8 mouse cellular contexts compared by ENCODE assay signal in the genomic region with DNA sequence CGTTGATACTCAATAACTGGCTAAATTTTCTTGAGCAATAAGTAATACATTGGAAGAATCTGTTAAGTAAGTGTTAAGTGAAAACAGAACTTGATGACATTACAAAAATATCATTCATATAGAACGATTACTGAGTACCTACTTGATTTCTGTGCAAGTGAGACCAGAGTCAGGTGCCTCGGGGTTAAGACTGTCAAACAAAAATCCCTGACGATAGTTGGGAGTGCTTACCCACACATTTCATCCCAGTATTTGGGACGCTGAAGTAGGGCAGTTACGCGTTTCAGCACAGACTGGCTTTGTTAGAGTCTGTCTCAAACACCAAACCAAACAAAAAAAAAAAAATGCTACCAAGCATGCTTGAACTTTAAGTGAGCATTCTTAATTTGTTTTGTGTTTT. TPM values are rescaled to one million over a fixed set of nuclear protein-coding genes. Genes with fewer than 3 reads are reported as not detected.
DNase-seq lines count a peak whose midpoint lies in the region; ATAC-seq and TF ChIP-seq lines count a peak whose summit lies in the region.

No protein-coding gene starts in this region.

- peak overlapping the region; percentile 46 for H3K4me2 ChIP-seq in heart, embryonic 11.5 days
- peak overlapping the region; percentile 17; the same call in 1 of the 2 replicates for H3K4me2 ChIP-seq in hindbrain, embryonic 11.5 days (replicated peaks; ENCODE audit: low read depth, low read length)

- TF ChIP-seq RAD21 in MEL (IDR thresholded peaks at IDR 0.05; ENCODE audit: low read depth, low read length) = no peak

- no peak for DNase-seq in heart, adult 18-20 months
- DNase-seq in MEL (ENCODE audit: low read depth, low spot score) = peak; percentile 27
- peak; percentile 23 for DNase-seq in hindbrain, embryonic 11.5 days (ENCODE audit: low spot score)
- DNase-seq in midbrain, embryonic 10.5 days (ENCODE audit: low spot score) = no peak
- no peak for DNase-seq in left cerebral cortex, postnatal 14 days (ENCODE audit: low spot score in 2 of 2)
- no peak for DNase-seq in yolk sac, embryonic 10.5 days (ENCODE audit: low spot score)

- TF ChIP-seq POLR2A in MEL (IDR thresholded peaks at IDR 0.05; ENCODE audit: control insufficient read depth in 1 of 2, insufficient read depth in 1 of 2, low read depth in 1 of 2, low read length in 2 of 2, poor library complexity in 1 of 2) = no peak

- H3K79me2 ChIP-seq in MEL (ENCODE audit: control insufficient read depth, insufficient read depth, low read length, poor library complexity) = peaks cover 17% of the 10 kb centered on the region

- H3K27me3 ChIP-seq in heart, embryonic 11.5 days (ENCODE audit: control insufficient read depth, insufficient read depth, low read length) = no peaks in the 10 kb centered on the region
- H3K27me3 ChIP-seq in MEL (ENCODE audit: control insufficient read depth in 1 of 2, insufficient read depth in 2 of 2, low read length in 2 of 2) = no peaks in the 10 kb centered on the region
- no peaks in the 10 kb centered on the region for H3K27me3 ChIP-seq in hindbrain, embryonic 11.5 days (ENCODE audit: control insufficient read depth, insufficient read depth, low read length)
- H3K27me3 ChIP-seq in midbrain, embryonic 10.5 days (ENCODE audit: low read depth, poor library complexity, severe bottlenecking) = no peaks in the 10 kb centered on the region

- no peak for TF ChIP-seq CTCF in MEL (IDR thresholded peaks at IDR 0.05 in 2 of 3, conservative IDR thresholded peaks at IDR 0.05 in 1 of 3; ENCODE audit: control insufficient read depth in 1 of 3, insufficient read depth in 1 of 3, low read depth in 2 of 3, low read length in 3 of 3, poor library complexity in 1 of 3, severe bottlenecking in 1 of 3)

- H3K27ac ChIP-seq in heart, embryonic 11.5 days (ENCODE audit: low read depth, low read length) = no peak overlapping the region
- H3K27ac ChIP-seq in MEL (ENCODE audit: control insufficient read depth, low read depth, low read length) = peak overlapping the region; percentile 9
- H3K27ac ChIP-seq in hindbrain, embryonic 11.5 days (ENCODE audit: low read depth, low read length) = no peak overlapping the region
- H3K27ac ChIP-seq in midbrain, embryonic 10.5 days (replicated peaks) = peak overlapping the region; percentile 95

- peak overlapping the region; percentile 12 for H3K4me3 ChIP-seq in heart, embryonic 11.5 days (ENCODE audit: low read depth, low read length)
- H3K4me3 ChIP-seq in MEL (ENCODE audit: control insufficient read depth in 1 of 2, insufficient read depth in 1 of 2, low read depth in 2 of 2, low read length in 2 of 2) = peak overlapping the region; percentile 38 to 85
- no peak overlapping the region for H3K4me3 ChIP-seq in hindbrain, embryonic 11.5 days (ENCODE audit: low read depth, low read length)
- peak overlapping the region; percentile 66 for H3K4me3 ChIP-seq in midbrain, embryonic 10.5 days

- TF ChIP-seq EP300 in MEL (IDR thresholded peaks at IDR 0.05; ENCODE audit: low read depth in 1 of 2, low read length in 2 of 2) = no peak

- intact Hi-C loops in left cerebral cortex, postnatal 14 days (cut with DNase I) = no loop called here

- ATAC-seq in heart, embryonic 11.5 days (replicated peaks; ENCODE audit: insufficient number of reproducible peaks, low FRiP score, low TSS enrichment) = peak; percentile 23; the same call in 1 of the 2 replicates
- ATAC-seq in hindbrain, embryonic 11.5 days (ENCODE audit: low FRiP score) = peak; percentile 46
- no peak for ATAC-seq in activated CD4-positive, CD25-positive, alpha-beta regulatory T cell, adult 4 months

- 27% methylated on average over 7 of the region's 7 CpGs for WGBS in heart, embryonic 11.5 days (ENCODE audit: insufficient replicate concordance)
- WGBS in hindbrain, embryonic 11.5 days = 19% methylated on average over 7 of the region's 7 CpGs
- WGBS in midbrain, embryonic 10.5 days = 28% methylated on average over 7 of the region's 7 CpGs

- H3K4me1 ChIP-seq in heart, embryonic 11.5 days (ENCODE audit: control insufficient read depth, insufficient read depth, low read length) = no peaks in the 10 kb centered on the region
- H3K4me1 ChIP-seq in MEL (ENCODE audit: control insufficient read depth in 1 of 2, insufficient read depth in 2 of 2, low read length in 2 of 2) = no peaks in the 10 kb centered on the region
- no peaks in the 10 kb centered on the region for H3K4me1 ChIP-seq in hindbrain, embryonic 11.5 days (replicated peaks; ENCODE audit: control insufficient read depth, insufficient read depth, low read length)
- no peaks in the 10 kb centered on the region for H3K4me1 ChIP-seq in midbrain, embryonic 10.5 days

- H3K9me3 ChIP-seq in heart, embryonic 11.5 days (replicated peaks; ENCODE audit: control insufficient read depth, low read length) = no peaks in the 10 kb centered on the region
- no peaks in the 10 kb centered on the region for H3K9me3 ChIP-seq in MEL (replicated peaks; ENCODE audit: insufficient read depth, low read length)
- H3K9me3 ChIP-seq in hindbrain, embryonic 11.5 days (ENCODE audit: control insufficient read depth, low read length) = no peaks in the 10 kb centered on the region
- H3K9me3 ChIP-seq in midbrain, embryonic 10.5 days (replicated peaks) = 0 out of 2 replicates have a peak, but pooled peaks cover 4% of the 10 kb centered on the region

- no peaks in the 10 kb centered on the region; the same call in 1 of the 2 replicates for H3K36me3 ChIP-seq in heart, embryonic 11.5 days (ENCODE audit: control insufficient read depth, insufficient read depth, low read length)
- H3K36me3 ChIP-seq in MEL (ENCODE audit: control insufficient read depth in 1 of 2, insufficient read depth in 2 of 2, low read length in 2 of 2) = peaks cover 9 to 11% of the 10 kb centered on the region in 2 experiments
- H3K36me3 ChIP-seq in hindbrain, embryonic 11.5 days (ENCODE audit: control insufficient read depth, insufficient read depth, low read length) = peaks cover 2% of the 10 kb centered on the region; the same call in 1 of the 2 replicates
- peaks cover 24% of the 10 kb centered on the region for H3K36me3 ChIP-seq in midbrain, embryonic 10.5 days

- H3K9ac ChIP-seq in heart, embryonic 11.5 days (ENCODE audit: low read depth, low read length) = peak overlapping the region; percentile 34; the same call in 1 of the 2 replicates
- H3K9ac ChIP-seq in MEL (ENCODE audit: control insufficient read depth, low read depth, low read length, poor library complexity, severe bottlenecking) = peak overlapping the region; percentile 55
- no peak overlapping the region for H3K9ac ChIP-seq in hindbrain, embryonic 11.5 days (ENCODE audit: low read depth, low read length)

TF ChIP-seq in MEL, 35 proteins besides CTCF, POLR2A, EP300 and RAD21 (continues in another document):
- TF ChIP-seq MAX (IDR thresholded peaks at IDR 0.05; ENCODE audit: low read length) (no peak), NRF1 (IDR thresholded peaks at IDR 0.05; ENCODE audit: insufficient read depth, low read depth, low read length, poor library complexity, severe bottlenecking) (no peak), NELFE (IDR thresholded peaks at IDR 0.05; ENCODE audit: low read depth, low read length) (no peak), POLR2AphosphoS2 (IDR thresholded peaks at IDR 0.05; ENCODE audit: low read length) (no peak), JUND (IDR thresholded peaks at IDR 0.05; ENCODE audit: low read depth, low read length) (no peak), GABPA (IDR thresholded peaks at IDR 0.05; ENCODE audit: low read depth, low read length) (no peak), USF1 (IDR thresholded peaks at IDR 0.05; ENCODE audit: low read depth, low read length) (no peak), BHLHE40 (IDR thresholded peaks at IDR 0.05; ENCODE audit: borderline replicate concordance, low read depth, low read length) (no peak), ZMIZ1 (IDR thresholded peaks at IDR 0.05; ENCODE audit: low read depth, low read length) (no peak), TBP (IDR thresholded peaks at IDR 0.05; ENCODE audit: low read depth, low read length) (no peak), ZKSCAN1 (IDR thresholded peaks at IDR 0.05; ENCODE audit: low read depth, low read length) (no peak)

RNA-seq across cellular contexts. Expression of a gene that starts 0.6 kb away (rescaled TPM):
- 94.5 and 96.2 TPM in 2 replicates for polyA plus RNA-seq in heart, embryonic 11.5 days (2014; fragmentation: Nextera tagmentation; extraction: Ambion mirVana)
- 10 to 100 TPM; 20.7 to 22.2 TPM for total RNA-seq in heart, adult 18-20 months (2021)
- total RNA-seq in MEL (2012; rRNA removed) = 35.6 and 47.0 TPM in 2 replicates
- 10 to 100 TPM; 53.1 to 61.1 TPM for polyA plus RNA-seq in MEL (2012; ENCODE audit: insufficient read depth in 1 of 2, insufficient read length in 2 of 2, low read depth in 1 of 2, low replicate concordance in 2 of 2, missing spikeins in 1 of 2)
- polyA plus RNA-seq in hindbrain, embryonic 11.5 days (2014; fragmentation: Nextera tagmentation; extraction: Ambion mirVana) = 279 and 294 TPM in 2 replicates
- polyA plus RNA-seq in midbrain, embryonic 10.5 days (2016; fragmentation: Nextera tagmentation; extraction: Ambion mirVana) = 196 and 230 TPM in 2 replicates
- 10 to 100 TPM; 42.9 to 46.7 TPM for total RNA-seq in left cerebral cortex, postnatal 14 days (2021)
- 10 to 100 TPM; 71.9 to 72.2 TPM for polyA plus RNA-seq in activated CD4-positive, CD25-positive, alpha-beta regulatory T cell, adult 4 months (2017; shearing (Covaris generic))

RNA-seq across cellular contexts. Expression of a gene that starts 15.5 kb away (rescaled TPM):
- not detected in 2 replicates for polyA plus RNA-seq in heart, embryonic 11.5 days (2014; fragmentation: Nextera tagmentation; extraction: Ambion mirVana)
- not detected for total RNA-seq in heart, adult 18-20 months (2021)
- total RNA-seq in MEL (2012; rRNA removed) = not detected in 2 replicates
- not detected for polyA plus RNA-seq in MEL (2012; ENCODE audit: insufficient read depth in 1 of 2, insufficient read length in 2 of 2, low read depth in 1 of 2, low replicate concordance in 2 of 2, missing spikeins in 1 of 2)
- not detected in 2 replicates for polyA plus RNA-seq in hindbrain, embryonic 11.5 days (2014; fragmentation: Nextera tagmentation; extraction: Ambion mirVana)
- not detected in 2 replicates for polyA plus RNA-seq in midbrain, embryonic 10.5 days (2016; fragmentation: Nextera tagmentation; extraction: Ambion mirVana)
- total RNA-seq in left cerebral cortex, postnatal 14 days (2021) = not detected
- polyA plus RNA-seq in activated CD4-positive, CD25-positive, alpha-beta regulatory T cell, adult 4 months (2017; shearing (Covaris generic)) = not detected

RNA-seq across cellular contexts. Expression of a gene that starts 54.9 kb away (rescaled TPM):
- polyA plus RNA-seq in heart, embryonic 11.5 days (2014; fragmentation: Nextera tagmentation; extraction: Ambion mirVana) = 26.5 and 31.9 TPM in 2 replicates
- total RNA-seq in heart, adult 18-20 months (2021) = 10 to 100 TPM; 52.4 to 63.8 TPM
- total RNA-seq in MEL (2012; rRNA removed) = 1.1 and 1.9 TPM in 2 replicates
- 1 to 10 TPM in 1 of 2 experiments, not detected in 1; 3.3 TPM for polyA plus RNA-seq in MEL (2012; ENCODE audit: insufficient read depth in 1 of 2, insufficient read length in 2 of 2, low read depth in 1 of 2, low replicate concordance in 2 of 2, missing spikeins in 1 of 2)
- polyA plus RNA-seq in hindbrain, embryonic 11.5 days (2014; fragmentation: Nextera tagmentation; extraction: Ambion mirVana) = 13.3 and 14.5 TPM in 2 replicates
- polyA plus RNA-seq in midbrain, embryonic 10.5 days (2016; fragmentation: Nextera tagmentation; extraction: Ambion mirVana) = 3.9 and 7.3 TPM in 2 replicates
- 10 to 100 TPM in 1 of 2 experiments, 1 to 10 TPM in 1; 10.0 to 12.9 TPM for total RNA-seq in left cerebral cortex, postnatal 14 days (2021)
- polyA plus RNA-seq in activated CD4-positive, CD25-positive, alpha-beta regulatory T cell, adult 4 months (2017; shearing (Covaris generic)) = 10 to 100 TPM; 76.3 to 82.5 TPM

Comparison
In these comparisons a context has a peak if more than half of its experiments do, and no peak if none do; other contexts are left out.
1. H3K27ac ChIP-seq: peak in MEL (single experiment) and midbrain, embryonic 10.5 days (single experiment); none in heart, embryonic 11.5 days (single experiment) and hindbrain, embryonic 11.5 days (single experiment).
2. DNase-seq: peak in MEL (single experiment) and hindbrain, embryonic 11.5 days (single experiment); none in heart, adult 18-20 months (0 of 2), midbrain, embryonic 10.5 days (single experiment), left cerebral cortex, postnatal 14 days (0 of 2) and yolk sac, embryonic 10.5 days (single experiment).